Mouse (Mus musculus): Measurements from ENCODE around the gene Atp2a2.

Gene Atp2a2

GRCm38 (mm10) chr5:122414351-122414750 lies 87.7 kb downstream of the Atp2a2 start:
- H3K4me1 ChIP-seq (replicated peaks; ENCODE audit: low read depth, low read length), result peaks cover 15% of the 10 kb centered on the region
- no peak overlapping the region for H3K4me3 ChIP-seq (replicated peaks; ENCODE audit: low read length)
- H3K27me3 ChIP-seq (ENCODE audit: insufficient read depth, low read length), result no peaks in the 10 kb centered on the region
- TF ChIP-seq POU5F1 (IDR thresholded peaks at IDR 0.05; ENCODE audit: borderline replicate concordance, low read length) (no peak), CTCF (conservative IDR thresholded peaks at IDR 0.05; ENCODE audit: low read length) (no peak), NANOG (IDR thresholded peaks at IDR 0.05; ENCODE audit: borderline replicate concordance, low read length) (no peak)
- no peaks in the 10 kb centered on the region for H3K36me3 ChIP-seq (ENCODE audit: insufficient read depth, low read length)
- H3K9me3 ChIP-seq (ENCODE audit: low read length), result peaks cover 11% of the 10 kb centered on the region

GRCm38 (mm10) chr5:122412826-122413225 lies 89.2 kb downstream of the Atp2a2 start:
- peaks cover 2% of the 10 kb centered on the region for H3K9me3 ChIP-seq (ENCODE audit: low read length)
- peaks cover 17% of the 10 kb centered on the region for H3K4me1 ChIP-seq (replicated peaks; ENCODE audit: low read depth, low read length)
- TF ChIP-seq POU5F1 (IDR thresholded peaks at IDR 0.05; ENCODE audit: borderline replicate concordance, low read length) (no peak), NANOG (IDR thresholded peaks at IDR 0.05; ENCODE audit: borderline replicate concordance, low read length) (no peak), CTCF (conservative IDR thresholded peaks at IDR 0.05; ENCODE audit: low read length) (no peak)
- no peaks in the 10 kb centered on the region for H3K27me3 ChIP-seq (ENCODE audit: insufficient read depth, low read length)
- no peak overlapping the region for H3K4me3 ChIP-seq (replicated peaks; ENCODE audit: low read length)
- H3K36me3 ChIP-seq (ENCODE audit: insufficient read depth, low read length), result no peaks in the 10 kb centered on the region

- no peaks in the 10 kb centered on the region for H3K27me3 ChIP-seq (ENCODE audit: insufficient read depth, low read length)
- peaks cover 17% of the 10 kb centered on the region for H3K4me1 ChIP-seq (replicated peaks; ENCODE audit: low read depth, low read length)
- peaks cover 8% of the 10 kb centered on the region for H3K36me3 ChIP-seq (ENCODE audit: insufficient read depth, low read length)
- no peaks in the 10 kb centered on the region for H3K9me3 ChIP-seq (ENCODE audit: low read length)
- no peak overlapping the region for H3K4me3 ChIP-seq (replicated peaks; ENCODE audit: low read length)
- TF ChIP-seq POU5F1 (IDR thresholded peaks at IDR 0.05; ENCODE audit: borderline replicate concordance, low read length), result no peak
- no peak for TF ChIP-seq CTCF (conservative IDR thresholded peaks at IDR 0.05; ENCODE audit: low read length)
- no peak for TF ChIP-seq NANOG (IDR thresholded peaks at IDR 0.05; ENCODE audit: borderline replicate concordance, low read length)
Observed at GRCm38 (mm10) chr5:122411892-122412291, 90.1 kb downstream of the Atp2a2 start.

DNA sequence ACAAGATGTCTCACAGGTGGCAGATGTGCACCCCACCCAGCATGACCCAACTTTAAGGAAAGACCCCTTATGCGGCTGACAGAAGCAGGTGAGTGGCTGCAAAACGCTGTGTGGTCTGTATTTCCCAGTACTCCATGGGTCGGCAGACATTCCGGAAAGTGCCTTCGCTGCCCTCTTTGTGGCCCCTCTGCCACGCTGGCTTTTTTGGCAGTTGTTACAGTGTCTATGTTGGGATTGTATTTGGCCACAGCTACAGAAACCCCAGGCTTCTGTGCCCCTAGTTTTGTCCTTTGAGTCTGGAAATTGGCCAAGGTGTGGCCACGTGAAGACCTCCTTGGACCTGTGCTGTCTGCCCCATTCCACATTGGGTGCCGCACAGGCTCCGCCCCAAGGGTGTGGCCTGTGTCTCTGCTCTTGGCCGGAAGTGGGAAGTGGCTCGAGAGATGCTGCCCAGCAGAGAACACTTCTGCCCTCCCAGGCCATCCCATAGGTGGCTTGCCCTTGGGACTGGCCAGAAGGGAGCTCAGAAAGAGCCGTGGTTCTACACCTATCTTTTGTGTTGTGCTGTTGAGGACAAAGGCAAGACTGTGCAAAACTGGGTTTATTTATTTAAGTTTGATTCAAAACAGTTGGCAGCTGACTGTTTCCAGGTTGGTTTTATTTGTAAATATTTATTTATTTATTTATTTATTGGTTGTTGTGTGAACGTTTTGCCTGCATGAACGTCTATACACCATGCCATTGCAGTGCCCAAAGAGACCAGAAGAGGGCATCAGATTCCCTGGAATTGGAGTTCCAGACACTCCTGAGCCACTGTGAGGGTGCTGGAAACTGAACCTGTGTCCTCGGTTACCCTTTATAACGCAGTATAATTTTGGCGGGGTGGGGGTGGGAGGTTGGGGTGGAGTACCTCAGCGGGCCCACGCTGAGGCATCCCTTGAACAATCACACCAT lies 92.1 kb downstream of the Atp2a2 start:
- TF ChIP-seq POU5F1 (IDR thresholded peaks at IDR 0.05; ENCODE audit: borderline replicate concordance, low read length) (no peak), NANOG (IDR thresholded peaks at IDR 0.05; ENCODE audit: borderline replicate concordance, low read length) (no peak), CTCF (conservative IDR thresholded peaks at IDR 0.05; ENCODE audit: low read length) (peak; percentile 77)
- peaks cover 28% of the 10 kb centered on the region for H3K36me3 ChIP-seq (ENCODE audit: insufficient read depth, low read length)
- H3K9me3 ChIP-seq (ENCODE audit: low read length), result no peaks in the 10 kb centered on the region
- H3K27me3 ChIP-seq (ENCODE audit: insufficient read depth, low read length), result no peaks in the 10 kb centered on the region
- H3K4me1 ChIP-seq (replicated peaks; ENCODE audit: low read depth, low read length), result peaks cover 17% of the 10 kb centered on the region
- peak overlapping the region; percentile 57 for H3K4me3 ChIP-seq (replicated peaks; ENCODE audit: low read length)

DNA sequence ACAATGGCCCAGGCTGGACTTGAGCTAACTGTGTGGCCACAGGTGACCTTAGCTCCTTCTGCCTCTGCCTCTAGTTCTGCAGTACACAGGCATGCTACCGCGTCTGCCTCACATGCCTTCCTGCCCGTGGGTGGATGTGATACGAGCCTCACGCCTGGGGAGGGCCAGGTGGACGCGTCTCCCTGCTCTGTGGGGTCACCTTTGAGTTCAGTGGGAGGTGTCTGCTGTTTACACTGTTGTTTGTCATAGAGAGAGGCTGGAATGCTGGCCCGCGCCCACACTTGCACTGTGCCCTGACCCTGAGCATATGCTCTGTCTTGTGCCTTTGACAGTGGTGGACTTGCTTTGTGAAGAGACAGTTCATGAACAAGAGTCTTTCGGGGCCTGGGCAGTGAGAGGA lies 96.5 kb downstream of the Atp2a2 start:
- no peaks in the 10 kb centered on the region for H3K9me3 ChIP-seq (ENCODE audit: low read length)
- no peak overlapping the region for H3K4me3 ChIP-seq (replicated peaks; ENCODE audit: low read length)
- TF ChIP-seq CTCF (conservative IDR thresholded peaks at IDR 0.05; ENCODE audit: low read length) (no peak), POU5F1 (IDR thresholded peaks at IDR 0.05; ENCODE audit: borderline replicate concordance, low read length) (no peak), NANOG (IDR thresholded peaks at IDR 0.05; ENCODE audit: borderline replicate concordance, low read length) (no peak)
- H3K27me3 ChIP-seq (ENCODE audit: insufficient read depth, low read length), result no peaks in the 10 kb centered on the region
- H3K4me1 ChIP-seq (replicated peaks; ENCODE audit: low read depth, low read length), result peaks cover 21% of the 10 kb centered on the region
- H3K36me3 ChIP-seq (ENCODE audit: insufficient read depth, low read length), result peaks cover 69% of the 10 kb centered on the region

Data from E14TG2a.4 (cell line).